Mouse (Mus musculus) erythroid progenitor cell, adult 5-6 weeks (primary cell): Measurements from ENCODE around the gene Olfr1321. TPM values are rescaled to one million over a fixed set of nuclear protein-coding genes. Genes with fewer than 3 reads are reported as not detected.

Source experiments
- ATAC-seq: replicated peaks from 2 replicates; pipeline ENCODE4 v1.8.0; 2016; ENCODE audit warnings: moderate number of reproducible peaks, mild to moderate bottlenecking, moderate TSS enrichment, inconsistent platforms; ENCODE audit not compliant: poor library complexity, low FRiP score, severe bottlenecking
- total RNA-seq, 2 experiments: library from RNA; stranded (forward) in 1 of 2; stranded (reverse) in 1 of 2; fragments of 150-400 nt in 1 of 2; fragments of 186-747, 209-891 nt in 1 of 2; gene quantifications; 2 replicates each; pipeline versions ENCODE4 v1.2.3 to v1.2.4; 2015 to 2017; ENCODE audit warnings: low replicate concordance in 2 of 2

Olfr1321 gene
- total RNA-seq (2015; ENCODE audit: low replicate concordance), result not detected in 2 replicates
- not detected in 2 replicates for total RNA-seq (2017; ENCODE audit: low replicate concordance)

GRCm38 (mm10) chrX:49734959-49735358, at the start of gene Olfr1321:
Olfr1321 (minus strand) TSS chrX:49735059.
- ATAC-seq, result no peak

- no peak for ATAC-seq
Measured at GRCm38 (mm10) chrX:49770828-49771227, 36.0 kb upstream of the Olfr1321 start.

- ATAC-seq, result no peak
Measured at GRCm38 (mm10) chrX:49745192-49745591, 10.3 kb upstream of the Olfr1321 start.

Other genes with a start within 250 kb of the Olfr1321 start
- not detected in 2 replicates for gene Olfr1320, start 62.7 kb downstream of the Olfr1321 start, total RNA-seq (2015; ENCODE audit: low replicate concordance)
- not detected in 2 replicates for gene Olfr1320, start 62.7 kb downstream of the Olfr1321 start, total RNA-seq (2017; ENCODE audit: low replicate concordance)
- not detected in 2 replicates for gene Igsf1, start 62.7 kb upstream of the Olfr1321 start, total RNA-seq (2015; ENCODE audit: low replicate concordance)
- not detected in 2 replicates for gene Igsf1, start 62.7 kb upstream of the Olfr1321 start, total RNA-seq (2017; ENCODE audit: low replicate concordance)
- not detected in 2 replicates for gene Olfr1322, start 156.4 kb upstream of the Olfr1321 start, total RNA-seq (2015; ENCODE audit: low replicate concordance)
- gene Olfr1322, start 156.4 kb upstream of the Olfr1321 start, total RNA-seq (2017; ENCODE audit: low replicate concordance), result not detected in 2 replicates